Mouse (Mus musculus): ENCODE measurements around the gene Ang5.
A peak's percentile ranks its signal among the peaks of the same experiment; 100 is the strongest.
"Not testable (repeated sequence)": the region's sequence is repeated elsewhere in the genome, so short reads cannot be mapped to it uniquely, and the experiment has no call there.

Ang5 gene

GRCm38 (mm10) chr14:43956769-43957168, at the start of gene Ang5:
TSS of gene Ang5 (plus strand) at chr14:43957069.
- not testable (repeated sequence) for DNase-seq

GRCm38 (mm10) chr14:43918214-43918613, 38.7 kb upstream of the Ang5 start:
- DNase-seq = not testable (repeated sequence)

GRCm38 (mm10) chr14:43923459-43923858, 33.4 kb upstream of the Ang5 start, which contains the start of gene Ear10:
TSS of gene Ear10 (minus strand) at chr14:43923559.
- not testable (repeated sequence) for DNase-seq

- DNase-seq = peak; percentile 40 to 42
Measured at GRCm38 (mm10) chr14:43924688-43925403, 32.0 kb upstream of the Ang5 start, which contains the start of gene Gm8113. TSS of gene Gm8113 (plus strand) at chr14:43925390.

GRCm38 (mm10) chr14:43925404-43925950, 31.4 kb upstream of the Ang5 start:
- DNase-seq = not testable (repeated sequence)

- peak; percentile 0 to 1 for DNase-seq
Measured at GRCm38 (mm10) chr14:43932991-43933390, 23.9 kb upstream of the Ang5 start.

- DNase-seq = not testable (repeated sequence)
Measured at GRCm38 (mm10) chr14:43933399-43933798, 23.5 kb upstream of the Ang5 start.

GRCm38 (mm10) chr14:43953382-43953781, 3.5 kb upstream of the Ang5 start:
- DNase-seq = not testable (repeated sequence)

- not testable (repeated sequence) for DNase-seq
Measured at GRCm38 (mm10) chr14:43955074-43955473, 1.8 kb upstream of the Ang5 start.

GRCm38 (mm10) chr14:43983454-43983853, 26.6 kb downstream of the Ang5 start:
- no peak for DNase-seq

- peak; percentile 13 to 21 for DNase-seq
Measured at GRCm38 (mm10) chr14:43983897-43984296, 27.0 kb downstream of the Ang5 start.

GRCm38 (mm10) chr14:43986147-43986546, 29.3 kb downstream of the Ang5 start:
- DNase-seq = no peak

- DNase-seq = peak; percentile 67 to 72
Measured at GRCm38 (mm10) chr14:43987404-43987803, 30.5 kb downstream of the Ang5 start.

GRCm38 (mm10) chr14:43998455-43999000, 41.7 kb downstream of the Ang5 start:
- not testable (repeated sequence) for DNase-seq

- no peak for DNase-seq
Measured at GRCm38 (mm10) chr14:44001600-44001999, 44.7 kb downstream of the Ang5 start.

GRCm38 (mm10) chr14:44002169-44002568, 45.3 kb downstream of the Ang5 start, which contains the start of gene Ang6:
TSS of gene Ang6 (minus strand) at chr14:44002269.
- DNase-seq = no peak

GRCm38 (mm10) chr14:44008021-44008420, 51.2 kb downstream of the Ang5 start:
- not testable (repeated sequence) for DNase-seq

- DNase-seq = not testable (repeated sequence)
Measured at GRCm38 (mm10) chr14:44009686-44010085, 52.8 kb downstream of the Ang5 start.

Measured in B cell, adult 2 months (primary cell).